Mouse (Mus musculus) lung, embryonic 16.5 days (tissue): ENCODE results near the gene Trdmt1. TPM values are rescaled to one million over a fixed set of nuclear protein-coding genes. Genes with fewer than 3 reads are reported as not detected.

Source experiments
- ATAC-seq: fragments of 200-750 bp; cut with Nextera tagmentation; 2 replicates; pipeline ENCODE4 v1.8.0; 2017; ENCODE audit warnings: low read depth, mild to moderate bottlenecking, moderate library complexity
- H3K27ac ChIP-seq: fragments of 300-500 bp; sonication (generic); 2 replicates; pipeline ENCODE4 v1.5.1; 2014; ENCODE audit warnings: mild to moderate bottlenecking, control low read depth, low read length
- H3K27me3 ChIP-seq: fragments of 300-500 bp; sonication (generic); 2 replicates; pipeline ENCODE4 v1.6.1; 2014; ENCODE audit warnings: low read depth, low read length, mixed read lengths; ENCODE audit not compliant: control insufficient read depth, insufficient read depth
- H3K36me3 ChIP-seq: fragments of 300-500 bp; sonication (generic); 2 replicates; pipeline ENCODE4 v1.6.1; 2014; ENCODE audit warnings: low read length; ENCODE audit not compliant: control insufficient read depth, insufficient read depth
- H3K4me1 ChIP-seq: fragments of 300-500 bp; sonication (generic); replicated peaks from 2 replicates; pipeline ENCODE4 v1.6.1; 2014; ENCODE audit warnings: low read length, mixed read lengths; ENCODE audit not compliant: control insufficient read depth, insufficient read depth
- H3K4me2 ChIP-seq: fragments of 300-500 bp; sonication (generic); 2 replicates; pipeline ENCODE4 v1.6.1; 2014; ENCODE audit warnings: low read depth, low read length, control low read depth
- H3K4me3 ChIP-seq: fragments of 300-500 bp; sonication (generic); 2 replicates; pipeline ENCODE4 v1.5.1; 2014; ENCODE audit warnings: mild to moderate bottlenecking, low read length, control low read depth
- H3K9ac ChIP-seq: fragments of 300-500 bp; sonication (generic); 2 replicates; pipeline ENCODE4 v1.6.1; 2014; ENCODE audit warnings: low read length, control low read depth
- H3K9me3 ChIP-seq: fragments of 300-500 bp; sonication (generic); 2 replicates; pipeline ENCODE4 v1.6.1; 2016; ENCODE audit warnings: low read length; ENCODE audit not compliant: control insufficient read depth
- WGBS: fragments of 180-500 bp; shearing (Covaris S2); extraction: QIAGEN DNeasy Blood & Tissue Kit; methylation state at CpG from one replicate; pipeline ENCODE4 v1.1.7; 2014; 5-methylcytosine and 5-hydroxymethylcytosine counted together
- polyA plus RNA-seq: library from polyadenylated mRNA; unstranded; fragments of >200 nt; fragmentation: Nextera tagmentation; extraction: Ambion mirVana; gene quantifications from 2 replicates; pipeline ENCODE4 v1.2.1, GENCODE M21; 2015

Trdmt1 gene
- polyA plus RNA-seq, 1 experiment from 2014 or later = 16.5 TPM

- H3K27ac ChIP-seq = no peak overlapping the region
- no peaks in the 10 kb centered on the region for H3K4me1 ChIP-seq
- 83% methylated on average over 2 of the region's 2 CpGs for WGBS
- no peaks in the 10 kb centered on the region for H3K27me3 ChIP-seq
- no peak overlapping the region for H3K9ac ChIP-seq
- H3K4me3 ChIP-seq = no peak overlapping the region
- H3K36me3 ChIP-seq = no peaks in the 10 kb centered on the region
- H3K9me3 ChIP-seq = no peaks in the 10 kb centered on the region
- H3K4me2 ChIP-seq = no peak overlapping the region
- no peak for ATAC-seq
These were observed 54.0 kb downstream of the Trdmt1 start for GRCm38 (mm10) chr2:13490480-13490879.

GRCm38 (mm10) chr2:13486470-13486869, 58.0 kb downstream of the Trdmt1 start:
- Histone ChIP-seq H3K27me3 (no peaks in the 10 kb centered on the region), H3K9me3 (no peaks in the 10 kb centered on the region), H3K4me2 (no peak overlapping the region), H3K27ac (no peak overlapping the region), H3K36me3 (no peaks in the 10 kb centered on the region), H3K4me3 (no peak overlapping the region), H3K4me1 (no peaks in the 10 kb centered on the region), H3K9ac (no peak overlapping the region)
- WGBS = 59% methylated on average over 8 of the region's 8 CpGs
- ATAC-seq = no peak

GRCm38 (mm10) chr2:13484566-13484965, 59.9 kb downstream of the Trdmt1 start:
- H3K4me3 ChIP-seq = no peak overlapping the region
- no peak for ATAC-seq
- H3K4me1 ChIP-seq = no peaks in the 10 kb centered on the region
- no peak overlapping the region for H3K27ac ChIP-seq
- WGBS = 70% methylated on average over 3 of the region's 3 CpGs
- H3K4me2 ChIP-seq = no peak overlapping the region
- no peaks in the 10 kb centered on the region for H3K9me3 ChIP-seq
- H3K27me3 ChIP-seq = no peaks in the 10 kb centered on the region
- H3K36me3 ChIP-seq = no peaks in the 10 kb centered on the region
- H3K9ac ChIP-seq = no peak overlapping the region

GRCm38 (mm10) chr2:13480744-13481143, 63.7 kb downstream of the Trdmt1 start:
- no peak overlapping the region for H3K4me2 ChIP-seq
- no peak overlapping the region for H3K4me3 ChIP-seq
- H3K27me3 ChIP-seq = no peaks in the 10 kb centered on the region
- no peak overlapping the region for H3K27ac ChIP-seq
- H3K36me3 ChIP-seq = no peaks in the 10 kb centered on the region
- no peak overlapping the region for H3K9ac ChIP-seq
- no peaks in the 10 kb centered on the region for H3K9me3 ChIP-seq
- ATAC-seq = no peak
- no peaks in the 10 kb centered on the region for H3K4me1 ChIP-seq
- 87% methylated on average over 2 of the region's 2 CpGs for WGBS

- 71% methylated on average over 7 of the region's 7 CpGs for WGBS
- no peak for ATAC-seq
- Histone ChIP-seq H3K9ac (no peak overlapping the region), H3K36me3 (no peaks in the 10 kb centered on the region), H3K4me1 (no peaks in the 10 kb centered on the region), H3K9me3 (no peaks in the 10 kb centered on the region), H3K27me3 (no peaks in the 10 kb centered on the region), H3K4me3 (no peak overlapping the region), H3K27ac (no peak overlapping the region), H3K4me2 (no peak overlapping the region)
These were observed 65.3 kb downstream of the Trdmt1 start for GRCm38 (mm10) chr2:13479165-13479564.

GRCm38 (mm10) chr2:13470108-13470507, 74.4 kb downstream of the Trdmt1 start:
- Histone ChIP-seq H3K27ac (no peak overlapping the region), H3K9me3 (no peaks in the 10 kb centered on the region), H3K27me3 (no peaks in the 10 kb centered on the region), H3K36me3 (no peaks in the 10 kb centered on the region), H3K4me2 (no peak overlapping the region), H3K9ac (no peak overlapping the region), H3K4me1 (no peaks in the 10 kb centered on the region), H3K4me3 (no peak overlapping the region)
- 88% methylated on average over 3 of the region's 3 CpGs for WGBS
- ATAC-seq = no peak

GRCm38 (mm10) chr2:13469641-13470040, 74.8 kb downstream of the Trdmt1 start:
- no peak for ATAC-seq
- Histone ChIP-seq H3K4me2 (no peak overlapping the region), H3K9ac (no peak overlapping the region), H3K9me3 (no peaks in the 10 kb centered on the region), H3K36me3 (no peaks in the 10 kb centered on the region), H3K27me3 (no peaks in the 10 kb centered on the region), H3K27ac (no peak overlapping the region), H3K4me1 (no peaks in the 10 kb centered on the region), H3K4me3 (no peak overlapping the region)
- WGBS = 80% methylated on average over 4 of the region's 4 CpGs

GRCm38 (mm10) chr2:13466685-13467084, 77.8 kb downstream of the Trdmt1 start:
- no peaks in the 10 kb centered on the region for H3K36me3 ChIP-seq
- no peak overlapping the region for H3K4me3 ChIP-seq
- no peaks in the 10 kb centered on the region for H3K4me1 ChIP-seq
- no peak overlapping the region for H3K27ac ChIP-seq
- H3K27me3 ChIP-seq = no peaks in the 10 kb centered on the region
- H3K9ac ChIP-seq = no peak overlapping the region
- no peak overlapping the region for H3K4me2 ChIP-seq
- ATAC-seq = no peak
- no peaks in the 10 kb centered on the region for H3K9me3 ChIP-seq
- 76% methylated on average over 3 of the region's 3 CpGs for WGBS
